Mouse (Mus musculus) liver, embryonic 14.5 days (tissue): ENCODE results near the gene Cops8.

Source experiments
- CTCF ChIP-seq: IDR thresholded peaks from 2 replicates; pipeline ENCODE4 v1.5.1; 2016; ENCODE audit warnings: antibody characterized with exemption, low read depth, control low read depth
- EP300 ChIP-seq: IDR thresholded peaks from 2 replicates; pipeline ENCODE4 v1.6.1; 2016; ENCODE audit warnings: antibody characterized with exemption, low read depth

- TF ChIP-seq CTCF (no peak), EP300 (no peak)
Observed at GRCm38 (mm10) chr1:90617258-90617657, 14.5 kb downstream of the Cops8 start.
